Mouse (Mus musculus) bone marrow macrophage, adult 2 months (primary cell): ENCODE data around the gene Xrra1. TPM values are rescaled to one million over a fixed set of nuclear protein-coding genes. Genes with fewer than 3 reads are reported as not detected.

Experiments used
- H3K27ac ChIP-seq: 2 replicates; pipeline ENCODE4 v1.5.1; 2012; ENCODE audit warnings: low read depth, low read length; ENCODE audit not compliant: insufficient read depth
- H3K4me1 ChIP-seq: 2 replicates; pipeline ENCODE4 v1.6.1; 2012; ENCODE audit warnings: low read length; ENCODE audit not compliant: control insufficient read depth, insufficient read depth
- H3K4me3 ChIP-seq: 2 replicates; pipeline ENCODE4 v1.5.1; 2012; ENCODE audit warnings: mild to moderate bottlenecking, low read length, moderate library complexity; ENCODE audit not compliant: insufficient read depth
- CTCF ChIP-seq: IDR thresholded peaks from 2 replicates; pipeline ENCODE4 v1.5.1; 2012; ENCODE audit warnings: low read depth, mild to moderate bottlenecking, low read length, moderate library complexity
- POLR2A ChIP-seq: IDR thresholded peaks from 2 replicates; pipeline ENCODE4 v1.6.1; 2012; ENCODE audit warnings: mild to moderate bottlenecking, low read depth, low read length, borderline replicate concordance
- polyA plus RNA-seq: library from polyadenylated mRNA; stranded (reverse); fragments of >200 nt; gene quantifications from 2 replicates; pipeline ENCODE4 v1.2.4, GENCODE M21; 2012; ENCODE audit not compliant: missing spikeins, insufficient read depth, insufficient read length

The Xrra1 gene
- polyA plus RNA-seq, 1 experiment = not detected

DNA sequence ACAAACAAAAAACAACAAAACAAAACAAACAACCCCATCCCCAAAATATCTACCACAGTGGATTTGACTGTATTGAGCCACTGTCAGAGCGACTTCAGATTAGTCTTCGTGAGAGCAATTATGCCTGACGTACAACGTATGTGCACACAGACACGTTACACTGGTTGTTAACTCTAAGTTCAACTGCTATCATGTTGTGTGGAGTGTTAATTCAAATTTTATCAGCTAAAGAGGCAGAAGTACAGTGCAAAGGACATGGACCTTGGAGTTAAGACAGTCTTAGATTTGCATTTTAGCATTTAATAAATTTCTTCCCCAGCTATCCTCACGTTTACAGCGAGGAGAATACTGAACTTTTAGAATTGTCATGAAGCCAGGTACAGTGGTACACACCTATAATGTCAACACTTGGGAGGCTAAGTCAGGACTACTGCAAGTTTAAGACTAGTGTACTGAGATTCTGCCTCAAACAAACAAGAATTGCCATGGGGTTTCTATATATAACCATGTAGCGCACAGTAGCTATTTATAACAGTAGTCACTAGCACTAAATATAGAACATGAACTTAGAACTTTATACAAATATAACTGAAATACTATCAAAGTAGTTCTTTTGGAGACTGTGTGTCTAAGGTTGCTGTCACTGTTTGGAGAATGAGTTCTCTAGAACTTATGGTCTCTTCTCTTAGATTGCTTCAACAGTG, 13.2 kb upstream of the Xrra1 start:
- Histone ChIP-seq H3K4me1 (no peaks in the 10 kb centered on the region; the same call in 1 of the 2 replicates), H3K27ac (no peak overlapping the region), H3K4me3 (no peak overlapping the region)
- no peak for TF ChIP-seq POLR2A
- TF ChIP-seq CTCF = no peak

DNA sequence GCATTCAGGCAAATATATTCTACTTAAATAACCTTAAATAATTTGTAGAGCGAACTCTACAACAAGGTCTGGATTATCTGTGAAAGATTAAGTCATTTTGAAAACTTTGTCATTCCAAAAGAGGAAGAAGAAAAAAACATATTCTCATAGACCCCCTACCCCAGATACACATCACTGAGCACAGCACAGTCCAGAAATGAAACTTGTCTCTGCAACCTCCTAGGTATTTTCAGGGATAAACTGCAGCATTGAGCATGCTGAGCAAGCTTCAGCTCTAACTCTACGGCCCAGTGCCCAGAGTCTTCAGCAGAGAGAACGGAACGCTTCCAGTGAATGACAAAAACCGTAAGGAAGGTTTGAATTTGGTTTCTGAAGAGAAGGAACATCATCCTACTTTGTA, 8.4 kb upstream of the Xrra1 start:
- H3K4me1 ChIP-seq = no peaks in the 10 kb centered on the region; the same call in 1 of the 2 replicates
- no peak for TF ChIP-seq CTCF
- TF ChIP-seq POLR2A = no peak
- H3K27ac ChIP-seq = no peak overlapping the region
- no peak overlapping the region for H3K4me3 ChIP-seq

DNA sequence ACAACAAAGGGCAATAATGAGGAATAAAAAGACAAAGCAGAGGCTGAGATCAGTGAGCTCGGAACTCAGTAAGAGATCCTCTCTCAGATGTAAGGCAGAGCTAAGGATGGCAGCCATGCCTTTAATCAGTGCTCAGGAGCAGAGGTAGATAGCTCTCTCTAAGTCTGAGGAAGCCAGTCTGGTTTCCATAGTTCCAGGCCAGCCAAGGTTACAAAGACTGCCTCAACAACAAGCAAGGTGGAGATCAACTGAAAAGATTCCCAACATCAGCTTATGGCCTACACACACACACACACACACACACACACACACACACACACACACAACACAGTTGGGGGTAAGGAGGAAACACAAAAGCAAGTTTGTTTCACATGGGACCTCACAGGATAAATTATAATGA, 7.8 kb upstream of the Xrra1 start:
- Histone ChIP-seq H3K4me1 (peaks cover 1% of the 10 kb centered on the region), H3K27ac (no peak overlapping the region), H3K4me3 (no peak overlapping the region)
- no peak for TF ChIP-seq POLR2A
- no peak for TF ChIP-seq CTCF

DNA sequence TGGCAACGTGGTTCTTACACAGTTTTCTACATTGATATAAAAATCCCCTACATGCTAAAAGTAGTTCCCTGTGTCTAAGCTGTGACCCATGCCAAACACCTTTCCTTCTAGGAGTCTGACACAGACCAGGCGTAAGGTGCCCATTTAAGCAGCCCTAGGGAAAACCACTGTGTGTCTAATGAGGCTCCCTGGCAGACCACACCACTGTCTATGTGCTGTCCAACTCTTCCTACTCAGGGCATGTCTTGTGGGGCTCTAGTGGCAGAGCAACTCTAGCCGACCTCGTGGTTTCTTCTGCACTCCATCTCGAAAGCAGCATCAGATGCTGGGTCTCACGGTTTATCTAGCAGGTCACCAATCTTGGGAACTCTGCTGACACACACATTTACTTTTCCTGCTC, 7.3 kb upstream of the Xrra1 start:
- peaks cover 6% of the 10 kb centered on the region for H3K4me1 ChIP-seq

DNA sequence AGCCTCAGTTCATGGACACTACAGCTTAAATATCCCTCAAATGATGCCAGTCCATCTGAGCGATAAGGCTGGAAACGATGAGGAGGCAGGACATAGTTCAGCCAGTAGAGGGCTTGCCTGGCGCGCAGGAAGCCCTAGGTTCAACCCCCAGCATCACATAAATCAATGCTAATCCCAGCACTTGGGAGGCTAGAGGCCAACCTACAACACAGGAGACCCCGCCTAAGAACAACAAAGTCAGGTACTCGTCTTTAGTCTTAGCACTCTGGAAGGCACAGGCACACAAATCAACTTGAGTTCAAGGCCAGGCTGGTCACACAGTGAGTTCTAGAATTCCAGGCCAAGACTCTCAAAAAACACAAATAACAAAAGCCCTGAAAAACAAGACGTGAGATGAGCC, 5.6 kb upstream of the Xrra1 start:
- H3K27ac ChIP-seq = no peak overlapping the region
- peaks cover 12% of the 10 kb centered on the region for H3K4me1 ChIP-seq
- no peak overlapping the region for H3K4me3 ChIP-seq
- TF ChIP-seq POLR2A (no peak), CTCF (peak; percentile 25; the same call in 1 of the 2 replicates)

More for the DNA sequence above, 7.3 kb upstream of the Xrra1 start:
- H3K27ac ChIP-seq = no peak overlapping the region
- no peak overlapping the region for H3K4me3 ChIP-seq
- no peak for TF ChIP-seq CTCF
- TF ChIP-seq POLR2A = no peak

DNA sequence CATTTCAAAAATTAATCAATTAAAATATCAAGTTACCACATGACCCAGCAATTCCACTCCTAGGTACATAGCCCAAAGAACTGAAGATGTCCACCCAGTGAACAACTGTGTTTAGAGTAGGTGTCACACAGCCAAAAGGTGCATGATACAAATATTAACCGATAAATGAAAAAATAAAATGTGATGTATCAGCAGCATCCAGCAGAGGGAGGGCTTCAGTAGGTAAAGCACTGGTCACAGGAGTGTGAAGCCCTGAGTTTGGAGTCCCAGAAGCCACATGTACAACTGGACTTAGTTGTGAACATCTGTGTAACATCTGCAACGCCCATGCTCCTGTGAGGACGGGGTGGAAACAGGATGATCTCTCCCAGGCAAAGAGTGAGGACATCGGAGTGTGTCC, 4.6 kb upstream of the Xrra1 start:
- Histone ChIP-seq H3K4me1 (peaks cover 12% of the 10 kb centered on the region), H3K4me3 (no peak overlapping the region), H3K27ac (no peak overlapping the region)
- TF ChIP-seq POLR2A (no peak), CTCF (no peak)

DNA sequence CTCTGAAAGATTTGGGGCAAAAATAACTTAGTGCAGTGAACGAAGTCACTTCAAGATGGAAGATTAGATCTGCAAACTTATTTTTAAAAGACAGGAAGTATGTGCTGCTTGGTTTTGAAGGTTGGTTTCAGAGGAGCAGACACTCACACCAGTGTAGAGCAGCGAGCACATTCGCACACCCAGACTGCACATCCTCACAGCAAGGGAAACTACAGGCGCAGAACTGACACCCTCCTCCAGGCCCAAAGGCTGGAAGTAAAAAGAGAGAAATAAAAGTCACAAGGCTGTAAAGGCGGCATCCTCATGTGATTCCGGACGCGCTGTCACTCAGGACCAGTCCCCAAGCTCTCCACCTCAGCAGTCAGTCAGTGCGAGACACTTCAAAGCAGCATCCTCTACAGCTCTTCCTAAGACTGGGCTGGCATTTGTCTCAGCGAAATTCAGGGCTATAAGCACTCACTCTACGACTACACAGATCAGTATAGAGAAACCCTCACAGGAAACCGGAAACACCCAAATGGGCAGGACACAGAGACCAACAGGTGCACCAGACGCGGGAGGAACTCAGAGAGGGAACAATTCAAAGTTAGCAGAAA, 2.6 kb upstream of the Xrra1 start:
- H3K4me1 ChIP-seq = peaks cover 12% of the 10 kb centered on the region
- no peak overlapping the region for H3K4me3 ChIP-seq
- no peak for TF ChIP-seq POLR2A
- TF ChIP-seq CTCF = no peak
- no peak overlapping the region for H3K27ac ChIP-seq

DNA sequence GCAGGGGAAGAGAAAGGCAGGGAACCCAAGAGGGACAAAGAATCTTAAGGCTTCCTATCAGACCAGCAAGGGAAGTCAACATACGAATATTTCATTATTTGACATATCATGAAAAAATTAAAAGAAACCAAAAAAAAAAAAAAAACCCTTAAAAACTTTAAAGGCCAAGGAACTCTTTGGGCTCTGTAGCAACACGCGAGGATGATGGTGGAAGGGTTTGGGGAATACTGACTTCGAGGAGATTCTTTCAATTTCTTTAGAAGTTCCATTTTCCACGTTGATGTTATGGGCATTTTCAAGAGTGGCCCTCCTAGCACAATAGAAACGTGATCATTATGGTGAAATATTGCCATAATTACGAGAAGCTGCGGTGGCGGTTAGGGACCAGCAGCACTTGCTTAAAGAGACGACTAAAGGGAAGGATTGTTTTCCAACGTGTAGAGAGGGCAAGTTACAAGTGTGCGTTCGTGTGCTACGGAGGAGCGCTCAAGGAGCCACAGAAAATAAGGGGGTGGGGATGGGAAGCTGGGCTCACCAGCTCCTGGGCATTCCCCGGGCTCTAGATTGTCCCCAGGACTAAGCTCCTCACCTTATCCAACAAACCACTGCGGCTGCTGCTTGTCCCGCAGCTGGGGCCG, 622 bp upstream of the Xrra1 start:
- Histone ChIP-seq H3K4me3 (peak overlapping the region; percentile 79), H3K27ac (peak overlapping the region; percentile 30; the same call in 1 of the 2 replicates), H3K4me1 (peaks cover 19% of the 10 kb centered on the region)
- no peak for TF ChIP-seq POLR2A
- no peak for TF ChIP-seq CTCF

DNA sequence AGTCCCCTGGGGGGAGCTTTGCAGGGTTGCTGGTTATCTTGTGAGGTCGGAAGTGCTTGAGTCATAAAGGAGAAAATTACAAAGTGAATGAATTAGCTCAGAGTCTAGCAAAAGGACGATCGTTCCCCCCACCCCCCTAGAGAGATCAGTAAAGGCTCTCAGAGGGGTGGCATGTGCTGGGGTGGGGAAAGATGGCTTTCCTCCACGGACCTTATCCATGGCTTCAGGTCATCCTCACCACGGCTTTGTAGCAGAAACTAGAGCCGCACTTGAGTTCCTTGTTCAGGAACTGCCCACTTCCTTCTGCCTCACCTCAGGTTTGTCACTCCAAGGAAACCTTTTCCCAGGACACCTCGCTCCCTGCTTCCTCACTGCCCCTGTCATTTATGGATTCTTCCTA, 4.4 kb downstream of the Xrra1 start, which contains the start of gene Spcs2:
Spcs2 (minus strand) TSS at position 101 of the 400 bp plus-strand sequence.
- Histone ChIP-seq H3K27ac (no peak within 1 kb of the TSS), H3K4me3 (no peak within 1 kb of the TSS), H3K4me1 (peaks cover 33% of the 10 kb centered on the region)
- TF ChIP-seq POLR2A = no peak
- TF ChIP-seq CTCF = no peak

DNA sequence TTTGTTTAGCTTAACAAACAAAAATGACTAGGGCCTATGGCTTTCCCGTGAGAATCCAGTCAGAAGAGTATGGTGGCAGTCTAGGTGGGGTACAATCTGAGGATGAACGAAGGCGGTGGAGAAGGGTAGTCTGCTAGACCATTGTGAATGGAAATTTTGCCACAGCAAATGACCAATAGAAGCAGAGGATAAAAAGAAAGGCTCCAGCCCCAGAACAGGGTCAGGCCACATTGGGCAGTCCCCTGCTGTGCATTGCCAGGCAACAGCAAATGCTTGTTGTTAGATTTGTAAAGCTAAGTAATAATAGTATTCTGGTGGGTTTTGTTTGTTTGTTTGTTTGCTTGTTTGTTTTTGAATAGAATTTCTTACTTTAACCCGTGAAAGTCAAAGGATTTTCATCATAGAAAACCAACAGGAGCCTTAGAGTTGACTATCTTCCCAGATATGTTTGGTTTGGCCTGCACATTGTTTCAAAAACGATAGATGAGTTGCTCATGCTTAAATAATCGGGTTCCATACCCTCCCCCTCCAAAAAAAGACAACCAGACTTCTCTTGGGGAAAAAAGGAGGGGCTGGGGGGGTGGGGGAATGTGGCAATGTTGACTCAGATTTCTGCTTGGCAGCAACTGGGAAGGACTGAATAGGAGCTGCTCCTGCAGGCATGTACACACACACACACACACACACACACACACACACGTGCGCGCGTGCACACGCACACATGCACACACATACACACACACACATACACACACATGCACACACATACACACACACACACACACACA, 5.5 kb downstream of the Xrra1 start:
- TF ChIP-seq CTCF = no peak
- TF ChIP-seq POLR2A = no peak
- Histone ChIP-seq H3K4me1 (peaks cover 36% of the 10 kb centered on the region), H3K27ac (peak overlapping the region; percentile 59), H3K4me3 (no peak overlapping the region)
